Mouse (Mus musculus) frontal cortex, adult 2 months (tissue): Measurements from ENCODE around the gene Gm44503. TPM values are rescaled to one million over a fixed set of nuclear protein-coding genes. Genes with fewer than 3 reads are reported as not detected.

Experiments used
- polyA plus RNA-seq: library from polyadenylated mRNA; depleted of rRNA; stranded (reverse); fragments of >200 nt; gene quantifications from 2 replicates; pipeline ENCODE4 v1.2.3, GENCODE M21; 2012; rRNA removed

Gene Gm44503
- polyA plus RNA-seq, 1 experiment, result not detected

Other genes with a start within 250 kb of the Gm44503 start
- 1.2 and 1.4 TPM in 2 replicates for gene Prtg, start 152.0 kb upstream of the Gm44503 start, polyA plus RNA-seq
- gene Pygo1, start 33.2 kb upstream of the Gm44503 start, polyA plus RNA-seq, result 11.3 and 13.8 TPM in 2 replicates
- 1.9 and 3.3 TPM in 2 replicates for gene Dyx1c1, start 67 bp upstream of the Gm44503 start, polyA plus RNA-seq
- gene Ccpg1os, start 26.5 kb downstream of the Gm44503 start, polyA plus RNA-seq, result 15.9 and 18.3 TPM in 2 replicates
- gene Ccpg1, start 26.6 kb downstream of the Gm44503 start, polyA plus RNA-seq, result 77.0 and 85.4 TPM in 2 replicates
- 18.3 and 24.3 TPM in 2 replicates for gene Pigb, start 81.5 kb downstream of the Gm44503 start, polyA plus RNA-seq
- 3.8 and 3.9 TPM in 2 replicates for gene Rab27a, start 86.0 kb downstream of the Gm44503 start, polyA plus RNA-seq
- gene Khdc3, start 143.0 kb downstream of the Gm44503 start, polyA plus RNA-seq, result 0.46 and 0.64 TPM in 2 replicates
- not detected in 2 replicates for gene Gm20509, start 143.6 kb downstream of the Gm44503 start, polyA plus RNA-seq
- gene Rsl24d1, start 154.6 kb downstream of the Gm44503 start, polyA plus RNA-seq, result 66.1 and 67.8 TPM in 2 replicates